Mouse (Mus musculus): Measurements from ENCODE around the gene Trappc1.

Trappc1 gene

GRCm38 (mm10) chr11:69328517-69328916, 4.7 kb downstream of the Trappc1 start:
- DNase-seq (ENCODE audit: low spot score): no peak

DNA sequence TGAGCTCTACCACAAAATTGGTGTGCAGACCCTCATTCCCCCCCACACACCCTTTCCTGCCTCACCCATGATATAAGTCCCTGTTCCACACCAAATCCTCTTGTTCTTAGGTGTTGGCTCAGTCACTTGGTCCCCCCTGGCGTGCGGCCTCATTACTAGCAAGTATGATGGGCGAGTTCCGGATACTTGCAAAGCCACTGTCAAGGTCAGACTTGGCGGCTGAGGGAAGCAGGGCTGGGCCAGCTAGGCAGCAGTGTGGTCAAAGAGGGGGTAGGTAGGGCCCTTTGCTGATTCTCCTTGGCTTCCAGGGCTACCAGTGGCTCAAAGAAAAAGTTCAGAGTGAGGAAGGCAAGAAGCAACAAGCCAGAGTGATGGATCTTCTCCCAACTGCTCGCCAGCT, 7.4 kb downstream of the Trappc1 start:
- peak; percentile 67 for DNase-seq (ENCODE audit: low spot score)

DNA sequence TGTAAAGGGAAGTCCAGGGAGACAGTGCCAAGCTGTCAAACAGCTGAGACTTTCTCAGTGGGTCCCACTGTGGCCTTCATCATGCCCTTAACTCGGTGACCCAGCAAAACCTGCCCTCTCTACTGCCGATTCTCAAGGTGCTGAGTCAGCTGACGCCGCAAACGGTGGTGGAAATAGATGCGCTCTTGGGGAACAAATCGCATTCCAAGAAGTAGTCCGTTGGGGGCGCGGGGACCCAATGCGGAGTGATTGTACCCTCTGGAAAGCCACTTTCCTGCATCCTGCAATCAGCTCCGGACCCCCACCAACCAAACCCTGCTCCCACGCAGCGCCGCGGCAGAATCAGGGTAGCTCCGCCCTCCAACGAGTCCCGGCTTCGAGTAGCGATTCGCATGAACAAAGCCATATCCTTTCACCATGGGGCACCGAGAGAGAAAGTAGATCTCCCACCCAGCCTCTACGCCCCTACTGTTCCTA, 8.2 kb downstream of the Trappc1 start:
- peak; percentile 88 for DNase-seq (ENCODE audit: low spot score)

GRCm38 (mm10) chr11:69332713-69333253, 9.0 kb downstream of the Trappc1 start:
- DNase-seq (ENCODE audit: low spot score): no peak

GRCm38 (mm10) chr11:69333922-69334321, 10.1 kb downstream of the Trappc1 start:
- no peak for DNase-seq (ENCODE audit: low spot score)

DNA sequence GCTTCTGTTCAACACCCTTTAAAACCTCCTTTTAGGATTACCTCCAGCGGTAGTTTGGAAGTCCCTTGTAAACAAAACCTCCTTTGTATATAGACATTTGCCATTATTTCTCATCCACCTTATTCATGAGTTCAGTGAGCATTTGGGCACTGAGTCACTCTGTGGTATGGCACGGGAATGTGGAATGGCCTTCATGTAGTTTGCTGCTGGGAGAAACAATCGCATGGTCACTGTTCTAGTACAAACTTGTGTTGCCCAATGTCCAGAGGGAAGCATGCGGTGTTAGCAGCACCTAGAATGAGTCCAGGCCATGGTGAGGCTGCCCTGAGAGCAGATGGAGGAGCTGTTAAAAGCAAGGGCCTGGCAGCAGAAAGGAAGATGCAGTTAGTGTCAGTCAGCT, 11.0 kb downstream of the Trappc1 start:
- DNase-seq (ENCODE audit: low spot score): no peak

DNA sequence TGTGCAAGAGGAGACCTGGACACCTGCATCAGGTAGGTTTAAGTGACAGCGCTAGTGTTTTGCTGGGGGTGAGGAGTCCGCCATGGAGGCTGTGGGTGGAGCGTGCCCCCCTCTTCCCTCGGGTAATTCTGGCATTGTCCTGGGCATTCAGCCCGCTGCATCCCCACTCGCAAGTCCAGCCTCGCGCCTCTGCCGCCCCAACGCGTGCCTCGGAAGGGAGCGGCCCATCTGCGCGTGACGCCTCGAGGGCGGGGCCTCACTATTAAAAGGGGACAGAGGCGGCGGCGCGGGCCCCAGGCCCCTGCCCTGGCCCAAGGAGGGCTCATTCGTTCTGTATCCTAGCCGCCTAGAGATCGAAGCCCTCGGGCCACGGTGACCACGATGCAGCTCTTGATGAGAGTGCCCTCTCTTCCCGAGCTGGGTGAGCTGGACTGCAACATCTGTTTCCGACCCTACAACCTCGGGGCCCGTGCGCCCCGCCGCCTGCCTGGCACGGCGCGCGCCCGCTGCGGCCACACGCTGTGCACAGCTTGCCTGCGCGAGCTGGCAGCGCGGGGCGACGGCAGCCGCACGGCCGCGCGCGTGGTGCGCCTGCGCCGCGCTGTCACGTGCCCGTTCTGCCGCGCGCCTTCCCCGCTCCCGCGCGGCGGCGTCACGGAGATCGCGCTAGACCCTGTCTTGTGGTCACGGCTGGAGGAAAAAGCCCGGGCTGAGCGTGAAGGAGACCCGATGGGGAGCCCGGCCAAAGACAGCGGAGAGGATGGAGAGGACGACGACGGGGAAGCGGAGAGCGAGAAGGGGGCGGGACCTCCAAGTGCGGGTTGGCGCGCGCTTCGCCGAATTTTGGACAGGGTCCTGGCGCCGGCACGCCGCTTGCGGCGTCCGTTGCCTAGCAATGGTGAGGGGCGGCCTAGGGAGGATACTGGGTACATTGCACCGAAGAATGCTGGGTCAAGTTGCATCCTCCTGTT, 16.7 kb downstream of the Trappc1 start, which contains the start of gene Rnf227:
TSS of gene Rnf227 (plus strand) at position 301 of the 971 bp plus-strand sequence.
- peak; percentile 82 for DNase-seq (ENCODE audit: low spot score)

DNA sequence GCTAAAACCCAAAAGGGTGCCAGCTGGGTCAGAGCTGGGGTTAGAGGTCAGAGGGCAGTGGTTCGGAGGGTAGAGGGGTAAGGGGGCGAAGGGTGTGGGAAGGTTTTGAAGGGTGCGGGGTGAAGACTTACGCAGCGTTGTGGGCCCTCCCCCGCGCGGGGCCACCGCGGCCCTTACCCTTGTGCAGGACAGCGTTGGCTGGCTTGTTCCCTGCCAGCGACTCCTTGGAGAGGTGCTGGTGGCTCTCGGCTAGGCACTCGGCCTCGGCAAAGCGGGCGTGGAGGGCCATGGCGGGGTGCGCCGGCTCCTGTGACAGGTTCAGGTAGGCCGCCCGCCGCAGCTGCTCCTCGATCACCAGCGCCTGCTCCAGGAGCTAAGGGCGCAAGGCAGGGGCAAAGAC, 22.7 kb downstream of the Trappc1 start:
- no peak for DNase-seq (ENCODE audit: low spot score)

DNA sequence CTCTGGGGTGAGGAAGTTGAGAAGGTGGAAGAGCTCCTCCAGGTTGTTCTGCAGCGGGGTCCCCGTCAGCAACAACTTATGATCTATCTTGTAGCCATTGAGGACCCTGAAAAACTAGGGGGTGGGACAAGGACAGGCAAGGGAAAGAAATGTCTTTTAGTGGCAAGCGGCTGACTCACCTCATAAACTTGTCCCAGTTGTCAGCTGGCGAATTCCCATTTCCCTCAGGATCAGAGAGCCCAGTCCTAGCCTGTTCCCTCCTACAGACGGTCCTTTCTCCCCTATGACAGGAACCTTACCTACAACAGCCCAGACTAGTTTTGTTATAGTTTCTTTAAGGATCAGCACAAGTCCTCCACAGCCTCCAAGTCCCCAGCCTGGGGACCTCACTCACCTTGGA, 32.8 kb downstream of the Trappc1 start:
- DNase-seq (ENCODE audit: low spot score): no peak

DNA sequence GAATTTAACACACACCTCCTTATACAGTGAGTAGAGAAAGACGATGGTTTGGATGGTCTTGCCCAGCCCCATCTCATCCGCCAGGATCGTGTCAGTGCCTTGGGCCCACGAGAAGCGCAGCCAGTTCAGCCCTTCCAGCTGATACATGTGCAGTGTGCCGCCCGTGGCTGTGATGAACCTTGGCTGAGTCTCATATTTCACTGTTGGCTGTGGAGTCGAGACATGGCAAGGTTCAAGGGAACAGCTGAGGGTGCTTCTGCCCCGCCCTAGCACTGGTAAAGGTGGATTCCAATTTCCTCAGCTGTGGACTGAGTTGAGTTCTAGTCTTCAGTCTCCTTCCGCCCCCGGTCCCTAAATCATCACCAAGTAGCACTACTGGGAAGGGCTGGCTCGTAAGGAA, 33.9 kb downstream of the Trappc1 start:
- DNase-seq (ENCODE audit: low spot score): no peak

DNA sequence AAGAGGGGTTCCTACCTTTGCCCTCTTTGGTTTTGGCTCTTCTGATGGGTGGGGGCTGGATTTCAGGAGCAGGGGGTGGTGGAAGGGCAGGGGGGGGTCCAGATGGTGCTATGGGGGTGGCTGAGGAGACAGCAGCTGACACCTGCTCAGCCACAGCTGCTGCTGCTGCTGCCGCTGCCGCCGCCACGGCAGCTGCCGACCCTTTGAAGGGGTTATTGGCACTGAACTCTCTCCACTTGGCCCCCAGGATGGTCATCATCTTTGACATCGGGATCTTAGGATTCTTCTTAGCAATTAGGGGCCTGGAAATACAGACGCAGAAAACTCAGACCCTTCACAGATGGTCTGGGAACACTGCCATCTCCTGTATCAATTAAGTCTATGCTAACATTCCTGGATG, 38.2 kb downstream of the Trappc1 start:
- no peak for DNase-seq (ENCODE audit: low spot score)

DNA sequence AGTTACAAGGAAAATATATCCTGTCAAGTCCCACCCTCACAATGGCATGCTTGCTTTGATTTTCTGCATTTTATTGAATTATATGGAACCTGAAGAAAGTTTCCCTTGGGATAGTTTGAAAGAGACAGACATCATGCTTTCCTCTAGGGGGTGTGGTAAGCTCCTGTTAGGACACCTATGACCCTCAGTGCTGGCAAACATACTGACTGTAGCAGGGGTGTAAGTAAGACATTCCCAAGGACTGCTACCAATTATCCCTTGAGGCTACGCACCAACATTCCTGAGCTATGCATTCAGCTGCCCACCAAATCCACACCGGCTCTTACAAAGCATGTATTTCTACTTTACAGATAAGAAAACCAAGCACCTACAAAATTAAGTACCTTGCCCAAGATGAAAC, 38.7 kb downstream of the Trappc1 start:
- no peak for DNase-seq (ENCODE audit: low spot score)

GRCm38 (mm10) chr11:69364376-69364775, 40.6 kb downstream of the Trappc1 start:
- DNase-seq (ENCODE audit: low spot score): no peak

DNA sequence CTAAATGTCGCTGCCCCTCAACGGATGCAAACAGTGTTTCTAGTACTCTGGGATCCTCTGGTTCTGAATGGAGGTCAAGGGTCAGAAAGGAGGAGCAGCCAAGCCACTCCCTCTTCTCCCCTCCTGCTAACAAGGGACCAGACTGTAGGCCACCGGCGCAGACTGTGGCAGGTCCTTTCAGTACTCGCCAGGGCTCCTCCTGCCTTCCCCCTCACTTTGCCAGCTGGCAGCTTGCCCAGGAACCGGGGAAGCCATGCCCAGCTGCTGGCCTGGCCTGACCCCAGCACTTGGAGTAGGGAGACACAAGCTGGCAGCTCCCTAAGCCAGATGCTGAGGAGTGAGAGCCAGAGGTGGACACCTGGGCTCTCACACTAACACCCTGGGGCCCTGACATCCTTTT, 41.1 kb downstream of the Trappc1 start:
- DNase-seq (ENCODE audit: low spot score): peak; percentile 99

DNA sequence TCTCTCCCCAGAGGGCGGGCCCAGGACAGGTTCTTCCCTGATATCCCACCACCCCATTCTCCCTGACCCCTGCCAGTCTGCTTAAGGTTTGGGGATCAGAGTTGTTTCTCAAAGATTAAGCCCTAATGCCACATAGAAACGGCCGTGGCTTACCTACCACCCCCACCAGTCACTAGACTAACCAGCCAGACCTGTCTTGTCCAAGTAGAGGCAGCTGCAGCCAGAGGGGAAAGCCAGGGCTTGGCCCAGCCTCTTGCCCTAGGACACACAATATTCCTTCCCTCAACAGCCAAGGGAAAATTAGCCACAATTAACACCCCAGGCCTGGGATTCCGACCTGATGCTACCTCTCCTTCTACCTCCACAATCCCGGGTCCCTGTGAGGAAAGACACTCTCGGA, 41.9 kb downstream of the Trappc1 start:
- DNase-seq (ENCODE audit: low spot score): no peak

GRCm38 (mm10) chr11:69366157-69366854, 42.5 kb downstream of the Trappc1 start:
- DNase-seq (ENCODE audit: low spot score): peak; percentile 98

DNA sequence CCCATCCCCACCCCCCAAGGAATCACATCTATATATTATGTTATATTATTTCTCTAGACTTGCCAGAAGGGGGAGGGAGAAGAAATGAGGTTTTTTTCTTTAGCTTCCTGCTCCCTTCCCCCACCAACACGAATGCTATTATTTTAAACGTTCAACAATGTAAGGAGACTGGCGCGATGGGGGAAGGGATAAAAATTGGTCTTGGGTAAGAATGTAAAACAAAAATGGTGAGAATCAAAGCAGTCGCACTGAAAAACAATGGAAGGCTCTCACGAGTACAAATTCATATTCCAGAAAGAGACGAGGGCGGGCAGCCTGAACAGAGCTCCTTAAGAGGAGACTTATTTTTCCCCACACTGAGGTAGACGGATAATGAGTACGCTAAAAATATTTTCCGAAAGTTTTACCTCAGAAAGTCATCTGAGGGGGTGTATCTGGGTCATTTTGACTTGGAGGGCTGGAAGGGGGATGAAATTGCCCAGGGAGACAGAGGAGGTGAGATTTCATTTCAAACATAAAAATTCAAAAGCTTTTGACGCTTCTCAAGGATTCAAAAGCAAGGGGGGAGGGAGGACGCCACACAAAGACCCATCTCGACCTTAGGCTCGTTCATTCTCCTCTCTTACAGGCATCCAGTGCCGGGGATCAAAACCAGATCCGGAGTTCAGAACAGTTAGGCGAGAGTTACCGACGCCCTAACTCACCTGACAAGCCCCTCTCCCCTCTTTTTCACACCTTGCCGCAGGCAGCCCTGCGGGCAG, 43.3 kb downstream of the Trappc1 start:
- DNase-seq (ENCODE audit: low spot score): no peak

GRCm38 (mm10) chr11:69367616-69368355, 44.0 kb downstream of the Trappc1 start:
- DNase-seq (ENCODE audit: low spot score): peak; percentile 75

- DNase-seq (ENCODE audit: low spot score): peak; percentile 69
Measured at GRCm38 (mm10) chr11:69368356-69369214, 44.8 kb downstream of the Trappc1 start.

Data from testis, postnatal 10 days (tissue).